8 mouse cellular contexts compared by ENCODE assay signal in genomic region chr5:93092147-93092781, GRCm38 (mm10). TPM values are rescaled to one million over a fixed set of nuclear protein-coding genes. Genes with fewer than 3 reads are reported as not detected.
DNase-seq lines count a peak whose midpoint lies in the region; ATAC-seq and TF ChIP-seq lines count a peak whose summit lies in the region.

No protein-coding gene starts in this region.

- no peaks in the 10 kb centered on the region for H3K27me3 ChIP-seq in C2C12 (ENCODE audit: control insufficient read depth, insufficient read depth, insufficient read length)
- no peaks in the 10 kb centered on the region for H3K27me3 ChIP-seq in heart, postnatal 0 days (ENCODE audit: control insufficient read depth, insufficient read depth, low read length)
- H3K27me3 ChIP-seq in lung, embryonic 15.5 days, result no peaks in the 10 kb centered on the region

- H3K4me3 ChIP-seq in C2C12 (ENCODE audit: insufficient read depth, poor library complexity, severe bottlenecking), result peak overlapping the region; percentile 84
- peak overlapping the region; percentile 84 for H3K4me3 ChIP-seq in embryonic fibroblast, embryonic 13.5 days (ENCODE audit: insufficient read depth, low read length)
- H3K4me3 ChIP-seq in heart, postnatal 0 days (ENCODE audit: low read depth, low read length), result peak overlapping the region; percentile 77
- H3K4me3 ChIP-seq in lung, embryonic 15.5 days, result peak overlapping the region; percentile 83
- peak overlapping the region; percentile 81 for H3K4me3 ChIP-seq in olfactory bulb, adult 2 months (ENCODE audit: insufficient read depth, low read depth, low read length)

- H3K4me2 ChIP-seq in heart, postnatal 0 days (ENCODE audit: low read depth, low read length), result peak overlapping the region; percentile 86
- peak overlapping the region; percentile 95 for H3K4me2 ChIP-seq in lung, embryonic 15.5 days

- H3K79me3 ChIP-seq in C2C12 (ENCODE audit: low read depth), result peaks cover 49% of the 10 kb centered on the region

- peak overlapping the region; percentile 77 for H3ac ChIP-seq in C2C12 (ENCODE audit: control insufficient read depth, insufficient read length, low read depth)

- no peaks in the 10 kb centered on the region for H3K9me3 ChIP-seq in heart, postnatal 0 days (replicated peaks; ENCODE audit: control insufficient read depth, low read length)
- no peaks in the 10 kb centered on the region for H3K9me3 ChIP-seq in lung, embryonic 15.5 days

- peak overlapping the region; percentile 70 for H3K9ac ChIP-seq in heart, postnatal 0 days (replicated peaks; ENCODE audit: low read depth, low read length)
- H3K9ac ChIP-seq in lung, embryonic 15.5 days, result peak overlapping the region; percentile 85

- peak; percentile 44 for TF ChIP-seq POLR2A in embryonic fibroblast, embryonic 13.5 days (IDR thresholded peaks at IDR 0.05; ENCODE audit: low read depth, low read length)
- no peak for TF ChIP-seq POLR2A in olfactory bulb, adult 2 months (IDR thresholded peaks at IDR 0.05; ENCODE audit: insufficient read depth, low read depth, low read length)

- no peak for TF ChIP-seq EP300 in heart, postnatal 0 days (IDR thresholded peaks at IDR 0.05; ENCODE audit: low read depth)

- 1% methylated on average over 28 of the region's 28 CpGs for WGBS in heart, postnatal 0 days
- 3% methylated on average over 28 of the region's 28 CpGs for WGBS in lung, embryonic 15.5 days
- 2% methylated on average over 28 of the region's 28 CpGs for WGBS in olfactory bulb, adult 2 months

- H3K4me1 ChIP-seq in embryonic fibroblast, embryonic 13.5 days (ENCODE audit: control insufficient read depth, insufficient read depth, low read length), result peaks cover 6% of the 10 kb centered on the region
- H3K4me1 ChIP-seq in heart, postnatal 0 days (ENCODE audit: control insufficient read depth, insufficient read depth), result peaks cover 14% of the 10 kb centered on the region
- H3K4me1 ChIP-seq in lung, embryonic 15.5 days, result peaks cover 40% of the 10 kb centered on the region
- peaks cover 14% of the 10 kb centered on the region for H3K4me1 ChIP-seq in olfactory bulb, adult 2 months (ENCODE audit: control insufficient read depth, insufficient read depth, low read length)

- ATAC-seq in heart, postnatal 0 days (ENCODE audit: insufficient read depth, low read depth), result peak; percentile 13; the same call in 1 of the 2 replicates
- peak; percentile 27; the same call in 1 of the 2 replicates for ATAC-seq in lung, embryonic 15.5 days (ENCODE audit: borderline replicate concordance, extremely low read depth, low FRiP score, low TSS enrichment)

- H3K79me2 ChIP-seq in C2C12 (ENCODE audit: control insufficient read depth, insufficient read depth), result peaks cover 63% of the 10 kb centered on the region

- DNase-seq in ZHBTc4 (ENCODE audit: low read depth, low spot score), result peak; percentile 60
- no peak for DNase-seq in heart, postnatal 0 days (ENCODE audit: low spot score)
- peak; percentile 56 to 68 for DNase-seq in kidney, postnatal 25 days
- peak; percentile 52 for DNase-seq in thymus, postnatal 4 days

- no peaks in the 10 kb centered on the region for H3K36me3 ChIP-seq in C2C12 (ENCODE audit: control insufficient read depth, insufficient read depth)
- H3K36me3 ChIP-seq in heart, postnatal 0 days (replicated peaks; ENCODE audit: control insufficient read depth, insufficient read depth, low read length), result no peaks in the 10 kb centered on the region
- H3K36me3 ChIP-seq in lung, embryonic 15.5 days, result no peaks in the 10 kb centered on the region

- 0 out of 2 replicates have a peak overlapping the region, but pooled peaks have one; percentile 9 for H3K27ac ChIP-seq in embryonic fibroblast, embryonic 13.5 days (ENCODE audit: insufficient read depth, low read length)
- H3K27ac ChIP-seq in heart, postnatal 0 days (ENCODE audit: low read depth), result peak overlapping the region; percentile 83
- peak overlapping the region; percentile 93 for H3K27ac ChIP-seq in lung, embryonic 15.5 days
- no peak overlapping the region for H3K27ac ChIP-seq in olfactory bulb, adult 2 months (ENCODE audit: insufficient read depth, low read depth, low read length)

- TF ChIP-seq CTCF in C2C12 (IDR thresholded peaks at IDR 0.05; ENCODE audit: control insufficient read depth, insufficient read depth, insufficient read length), result no peak
- no peak for TF ChIP-seq CTCF in embryonic fibroblast, embryonic 13.5 days (IDR thresholded peaks at IDR 0.05; ENCODE audit: borderline replicate concordance, insufficient read depth, low read length)
- no peak for TF ChIP-seq CTCF in heart, postnatal 0 days (IDR thresholded peaks at IDR 0.05; ENCODE audit: low read depth)
- no peak for TF ChIP-seq CTCF in olfactory bulb, adult 2 months (IDR thresholded peaks at IDR 0.05; ENCODE audit: insufficient read depth, low read depth, low read length)

TF ChIP-seq in C2C12, 6 proteins besides CTCF, POLR2A, EP300 and RAD21:
- no peak for TF ChIP-seq MYOD1 (IDR thresholded peaks at IDR 0.05; ENCODE audit: control insufficient read depth, insufficient read length, low read depth)
- TF ChIP-seq USF1 (IDR thresholded peaks at IDR 0.05; ENCODE audit: low read depth), result peak; percentile 61

RNA-seq across cellular contexts. Expression of gene Sept11, which starts 1.0 kb away (rescaled TPM):
- 102 TPM for polyA plus RNA-seq in C2C12 (2012; fragmentation: generic; extraction: Trizol)
- polyA plus RNA-seq in embryonic fibroblast, embryonic 13.5 days (2011; ENCODE audit: insufficient read length, low read depth, missing spikeins), result 406 and 428 TPM in 2 replicates
- total RNA-seq in heart, postnatal 0 days (2014; rRNA removed; ENCODE audit: low replicate concordance), result 38.2 and 52.2 TPM in 2 replicates
- 47.6 and 49.5 TPM in 2 replicates for polyA plus RNA-seq in heart, postnatal 0 days (2015; fragmentation: Nextera tagmentation; extraction: Ambion mirVana)
- polyA plus RNA-seq in lung, embryonic 15.5 days (2015; fragmentation: Nextera tagmentation; extraction: Ambion mirVana), result 161 and 168 TPM in 2 replicates
- 171 TPM in 1 of 2 replicates, not detected in the other for polyA plus RNA-seq in olfactory bulb, adult 2 months (2012; ENCODE audit: insufficient read depth, insufficient read length, low replicate concordance, missing spikeins)

RNA-seq across cellular contexts. Expression of gene Sowahb, which starts 47.4 kb away (rescaled TPM):
- polyA plus RNA-seq in C2C12 (2012; fragmentation: generic; extraction: Trizol), result 0.01 TPM
- not detected in 2 replicates for polyA plus RNA-seq in embryonic fibroblast, embryonic 13.5 days (2011; ENCODE audit: insufficient read length, low read depth, missing spikeins)
- total RNA-seq in heart, postnatal 0 days (2014; rRNA removed; ENCODE audit: low replicate concordance), result not detected in 2 replicates
- not detected in 2 replicates for polyA plus RNA-seq in heart, postnatal 0 days (2015; fragmentation: Nextera tagmentation; extraction: Ambion mirVana)
- polyA plus RNA-seq in lung, embryonic 15.5 days (2015; fragmentation: Nextera tagmentation; extraction: Ambion mirVana), result 1.5 and 1.7 TPM in 2 replicates
- polyA plus RNA-seq in olfactory bulb, adult 2 months (2012; ENCODE audit: insufficient read depth, insufficient read length, low replicate concordance, missing spikeins), result not detected in 2 replicates
